Mouse (Mus musculus): ENCODE measurements around the gene Rps28. TPM values are rescaled to one million over a fixed set of nuclear protein-coding genes. Genes with fewer than 3 reads are reported as not detected.
"Not testable (repeated sequence)": the region's sequence is repeated elsewhere in the genome, so short reads cannot be mapped to it uniquely, and the experiment has no call there.

Gene Rps28
- 100 to 1,000 TPM; 686 to 890 (median 782) TPM for total RNA-seq (2022)

DNA sequence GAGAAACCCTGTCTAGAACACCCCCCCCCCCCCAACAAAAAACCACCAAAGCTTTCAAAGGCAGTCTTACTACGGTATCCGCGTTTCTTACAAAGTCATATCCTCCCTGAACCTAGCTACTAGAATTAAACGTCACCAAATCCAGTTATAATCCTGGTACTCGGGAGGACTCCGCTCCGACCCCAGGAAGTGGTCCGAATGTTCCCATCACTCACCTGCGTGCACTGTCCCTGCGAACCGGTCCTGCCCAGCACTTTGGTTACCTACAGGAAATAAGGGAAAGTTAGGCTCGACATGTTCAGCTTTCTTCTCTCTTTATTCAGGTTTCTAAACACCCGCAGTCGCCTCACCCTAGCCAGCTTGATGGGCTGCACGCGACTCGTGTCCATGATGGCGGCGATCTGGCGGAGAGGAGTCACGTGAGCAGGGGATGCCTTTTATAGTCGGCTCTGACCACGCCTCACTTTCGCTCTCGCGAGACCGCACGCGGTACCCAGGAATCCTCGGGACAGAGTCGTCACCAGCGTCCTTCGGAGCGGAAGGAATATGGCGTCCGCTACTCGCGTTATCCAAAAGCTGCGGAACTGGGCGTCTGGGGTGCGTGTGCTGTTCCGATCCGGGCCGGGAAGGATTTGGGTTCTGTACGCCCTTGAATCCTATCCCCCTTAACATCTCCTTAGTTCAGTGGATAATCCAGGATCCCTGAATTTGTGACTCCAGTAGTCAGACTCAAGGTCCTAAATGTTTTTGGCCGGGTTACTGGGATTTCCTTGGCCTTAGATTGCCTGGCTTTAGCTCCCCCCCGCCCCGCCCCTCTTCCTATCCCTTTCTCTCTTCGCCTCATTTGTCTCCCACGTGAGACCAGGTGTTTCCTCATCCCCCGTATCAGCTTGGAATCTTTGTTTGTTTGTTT, at the start of gene Rps28, which contains the start of gene Ndufa7:
TSS of gene Rps28 (minus strand) at position 479 of the 913 bp plus-strand sequence.
TSS of gene Ndufa7 (plus strand) at position 489 of the 913 bp plus-strand sequence.
- peak; percentile 97 to 99 for DNase-seq (ENCODE audit: low spot score in 2 of 2)

DNA sequence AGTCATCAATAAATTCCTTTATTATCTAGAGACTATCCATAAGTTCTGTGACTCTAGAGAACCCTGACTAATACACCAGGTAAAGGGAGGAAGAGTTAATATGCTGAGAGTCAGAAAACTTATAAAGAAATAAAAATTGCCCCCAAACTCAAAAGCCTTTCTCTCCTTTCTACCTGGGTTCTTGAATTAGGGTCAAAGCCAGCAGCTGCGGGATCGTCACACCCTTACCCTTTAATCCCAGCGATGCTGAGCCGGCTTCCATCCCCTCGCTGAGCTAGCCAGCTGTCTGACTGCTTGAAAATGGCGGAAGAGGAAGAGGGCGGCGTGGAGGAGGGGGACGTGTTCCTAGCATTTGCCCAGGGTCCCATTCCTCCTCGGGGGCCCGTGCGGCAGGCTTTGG, 49.2 kb upstream of the Rps28 start, which contains the start of gene Gm7029:
TSS of gene Gm7029 (plus strand) at position 301 of the 400 bp plus-strand sequence.
- not testable (repeated sequence) for DNase-seq (ENCODE audit: low spot score in 2 of 2)

DNA sequence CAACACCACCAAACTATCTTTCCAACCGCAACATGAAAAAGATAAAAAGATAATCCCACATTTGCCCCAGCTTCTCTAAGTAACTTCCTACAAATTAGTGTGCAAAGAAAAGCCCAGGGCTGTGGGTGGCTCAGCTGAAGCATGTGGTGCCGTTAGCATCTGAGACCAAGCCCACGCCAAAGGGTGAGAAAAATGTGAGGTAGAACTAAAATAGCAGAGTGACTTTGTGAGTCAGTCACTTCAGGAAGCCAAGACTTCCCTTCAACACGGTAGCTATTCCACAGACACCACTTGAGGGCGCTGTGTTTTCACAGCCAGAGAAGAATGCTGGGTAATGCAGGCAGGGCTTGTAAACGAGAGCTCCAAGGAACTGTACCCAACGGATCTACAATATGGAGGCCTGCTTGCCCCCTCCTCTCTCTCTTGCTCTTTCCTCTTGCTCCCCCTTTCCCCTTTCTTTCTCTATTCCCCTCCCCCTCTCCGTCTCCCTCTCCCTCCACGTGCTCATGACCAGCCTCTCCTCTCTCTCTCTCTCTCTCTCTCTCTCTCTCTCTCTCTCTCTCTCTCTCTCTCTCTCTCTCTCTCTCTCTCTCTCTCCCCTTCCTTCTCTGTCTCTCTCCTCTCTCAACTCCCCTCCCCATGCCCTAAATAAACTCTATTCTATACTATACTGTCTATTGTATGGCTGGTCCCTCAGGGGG, 41.1 kb upstream of the Rps28 start:
- DNase-seq (ENCODE audit: low spot score in 2 of 2), result peak; percentile 69 to 71

DNA sequence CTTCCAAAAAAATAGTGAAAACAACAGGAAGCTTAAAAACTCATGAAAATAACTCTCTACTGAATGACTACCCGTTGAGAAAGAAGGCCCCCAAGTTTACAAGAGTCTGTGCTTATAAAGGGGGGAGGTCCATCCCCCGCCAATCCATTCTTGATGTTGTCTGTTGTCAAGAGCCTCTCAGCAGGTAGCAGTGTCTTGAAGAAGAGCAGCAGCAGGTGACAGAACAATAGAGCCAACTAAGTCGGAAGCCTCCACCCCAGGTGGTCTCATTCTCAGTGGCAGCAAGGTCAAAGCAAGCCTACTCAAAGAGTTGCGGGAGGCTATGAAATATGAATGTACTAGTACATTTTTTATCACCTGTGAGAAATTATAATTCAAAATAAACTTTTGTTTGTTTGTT, 33.5 kb upstream of the Rps28 start:
- DNase-seq (ENCODE audit: low spot score in 2 of 2), result no peak

DNA sequence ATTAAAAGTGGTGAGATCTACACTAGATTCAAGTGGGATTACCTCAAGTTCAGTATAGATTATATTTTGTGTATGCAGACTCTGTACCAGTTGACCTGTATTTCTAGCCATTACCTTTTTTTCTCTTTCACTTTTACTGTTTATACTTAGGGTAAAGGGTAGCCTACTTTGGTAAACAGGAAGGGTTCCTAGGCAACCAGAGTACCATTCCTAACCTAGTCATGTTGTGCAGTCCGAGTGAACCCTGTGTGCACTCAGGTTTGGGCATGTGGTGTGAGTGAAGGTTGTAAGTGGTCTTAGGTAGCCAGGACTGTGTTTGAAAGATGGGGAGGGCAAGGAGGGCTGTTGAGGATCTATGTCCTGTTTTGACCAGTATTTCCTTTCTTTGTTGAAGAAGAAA, 27.0 kb upstream of the Rps28 start:
- no peak for DNase-seq (ENCODE audit: low spot score in 2 of 2)

DNA sequence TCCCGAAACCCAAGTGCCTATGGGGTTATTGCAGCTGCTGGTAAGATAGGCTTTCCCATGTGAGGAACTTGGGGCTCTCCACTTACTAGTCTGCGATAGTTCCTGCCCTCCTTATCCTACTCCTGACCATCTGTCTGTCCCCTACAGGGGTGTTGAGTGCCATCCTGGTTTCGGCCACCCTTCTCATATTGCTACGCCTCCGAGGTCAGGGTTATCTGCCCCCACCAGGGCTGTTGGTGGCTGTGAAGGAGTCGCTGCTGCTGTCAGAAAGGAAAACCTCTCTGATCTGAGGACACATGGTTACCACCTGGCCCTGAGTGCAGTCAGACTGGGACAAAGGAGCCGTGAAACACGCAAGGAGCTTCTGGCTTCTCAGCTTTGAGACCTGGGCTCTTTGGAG, 23.8 kb upstream of the Rps28 start:
- DNase-seq (ENCODE audit: low spot score in 2 of 2), result no peak

DNA sequence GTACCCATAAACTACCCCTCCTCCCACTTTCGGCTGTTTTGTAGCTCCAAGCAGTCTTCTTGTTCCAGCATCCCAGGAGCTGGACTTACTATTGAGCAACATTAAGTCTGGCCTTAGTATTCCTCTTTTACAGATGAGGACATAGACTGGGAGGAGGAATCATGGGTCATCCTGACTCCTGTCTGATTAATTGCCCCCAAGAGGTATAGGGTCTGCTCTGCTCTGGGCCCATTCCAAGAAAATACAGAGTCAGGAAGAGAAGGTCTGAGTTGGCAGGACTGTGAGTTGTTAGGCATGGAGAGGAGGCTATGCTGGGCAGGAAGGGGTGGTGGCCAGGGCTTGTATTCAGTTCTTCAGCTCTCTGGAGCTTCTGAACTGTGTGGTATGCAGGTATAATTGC, 19.8 kb upstream of the Rps28 start:
- DNase-seq (ENCODE audit: low spot score in 2 of 2), result no peak

DNA sequence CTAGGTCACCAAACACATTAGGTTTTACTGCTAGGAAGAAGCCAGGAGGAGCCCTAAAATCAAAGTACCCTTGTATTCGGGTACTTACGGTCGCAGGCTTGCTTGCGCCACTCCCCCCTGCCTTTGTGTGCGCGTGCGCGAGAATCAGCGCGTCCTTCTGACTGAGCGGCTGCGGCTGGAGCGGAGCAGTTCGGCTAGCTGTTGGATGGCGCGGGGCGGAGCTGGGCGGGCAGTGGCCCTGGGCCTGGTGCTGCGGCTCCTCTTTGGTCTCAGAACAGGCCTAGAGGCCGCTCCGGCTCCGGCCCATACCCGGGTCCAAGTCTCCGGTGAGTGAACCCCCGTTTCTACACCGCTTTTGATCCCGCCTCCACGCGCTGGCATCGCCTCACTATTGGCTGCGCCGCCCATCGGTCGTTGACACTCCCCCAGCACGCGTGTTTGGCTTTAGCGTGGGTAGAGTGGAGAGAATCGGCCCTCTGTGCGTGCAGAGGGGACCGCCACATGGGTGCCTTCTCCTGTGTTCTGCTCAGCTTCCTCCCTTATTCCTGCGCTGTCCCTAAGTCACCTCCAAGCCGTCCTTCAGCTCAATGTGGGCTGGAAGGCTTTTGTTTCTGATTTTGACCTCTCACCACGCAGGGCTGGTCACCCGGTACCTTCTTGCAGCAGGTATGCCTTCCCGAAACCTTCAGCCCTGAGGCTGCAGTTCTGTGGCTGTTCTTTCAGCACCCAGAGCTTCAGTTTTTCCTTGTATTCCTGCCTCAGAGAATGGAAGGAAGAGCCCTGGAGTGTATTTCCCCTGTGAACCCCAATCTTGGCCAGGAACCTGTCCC, 18.8 kb upstream of the Rps28 start, which contains the start of gene Cd320:
TSS of gene Cd320 (plus strand) at position 126 of the 830 bp plus-strand sequence.
- DNase-seq (ENCODE audit: low spot score in 2 of 2), result peak; percentile 90 to 93

DNA sequence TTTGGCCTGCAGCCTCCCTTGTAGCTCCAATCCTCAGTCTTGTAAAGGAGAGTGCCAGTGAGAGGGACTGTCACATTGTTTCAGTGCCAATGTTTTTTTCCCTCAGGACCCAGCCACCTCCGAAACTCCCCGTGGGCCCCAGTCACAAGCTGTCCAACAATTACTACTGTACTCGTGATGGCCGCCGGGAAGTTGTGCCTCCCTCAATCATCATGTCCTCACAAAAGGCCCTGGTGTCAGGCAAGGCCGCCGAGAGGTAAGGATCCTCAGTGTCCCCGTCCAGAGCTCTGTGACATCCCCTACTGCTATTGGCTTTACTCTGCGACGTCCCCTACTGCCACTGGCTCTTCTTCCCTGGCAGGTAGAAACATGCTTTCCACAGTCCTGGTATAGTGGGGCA, 5.2 kb upstream of the Rps28 start:
- DNase-seq (ENCODE audit: low spot score in 2 of 2), result no peak

DNA sequence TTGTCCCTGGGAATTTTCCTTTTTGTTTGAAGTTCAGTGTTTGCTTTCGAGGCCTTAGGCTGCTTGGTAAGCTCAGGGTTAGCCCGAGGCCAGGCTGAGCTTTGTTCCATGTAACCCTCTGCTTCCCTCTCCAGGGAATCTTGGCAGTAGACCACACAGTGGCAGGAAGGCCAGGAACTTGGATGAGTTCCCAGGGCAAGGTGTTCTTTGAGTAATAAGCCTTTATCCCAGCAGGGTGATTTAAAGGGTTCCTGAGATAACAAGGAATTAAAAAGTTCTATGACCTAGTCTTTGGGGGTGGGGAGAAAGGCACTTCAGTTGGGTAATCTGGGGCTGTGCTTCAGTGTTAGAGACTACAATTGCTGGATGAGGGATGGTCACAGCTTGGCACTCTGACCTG, 4.5 kb upstream of the Rps28 start:
- DNase-seq (ENCODE audit: low spot score in 2 of 2), result no peak

DNA sequence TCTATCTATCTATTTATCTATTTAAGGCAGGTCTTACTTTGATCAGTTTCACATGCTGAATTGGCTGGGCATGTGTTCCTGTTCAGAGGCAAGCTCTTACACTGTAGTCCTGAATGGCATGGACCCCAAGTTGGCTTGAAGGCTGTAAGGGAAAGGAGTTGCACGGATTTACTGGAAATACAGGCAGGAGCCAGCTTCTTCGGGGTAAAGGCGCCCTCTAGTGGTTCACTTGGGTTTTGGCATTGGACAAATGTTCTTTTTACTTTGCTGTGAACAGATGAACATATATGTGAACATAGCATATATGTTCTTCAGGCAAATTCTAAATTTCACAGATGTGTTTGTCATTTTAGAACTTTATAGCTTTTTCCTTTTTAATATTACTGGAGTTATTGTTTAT, 2.5 kb upstream of the Rps28 start:
- peak; percentile 49 to 69 for DNase-seq (ENCODE audit: low spot score in 2 of 2)

DNA sequence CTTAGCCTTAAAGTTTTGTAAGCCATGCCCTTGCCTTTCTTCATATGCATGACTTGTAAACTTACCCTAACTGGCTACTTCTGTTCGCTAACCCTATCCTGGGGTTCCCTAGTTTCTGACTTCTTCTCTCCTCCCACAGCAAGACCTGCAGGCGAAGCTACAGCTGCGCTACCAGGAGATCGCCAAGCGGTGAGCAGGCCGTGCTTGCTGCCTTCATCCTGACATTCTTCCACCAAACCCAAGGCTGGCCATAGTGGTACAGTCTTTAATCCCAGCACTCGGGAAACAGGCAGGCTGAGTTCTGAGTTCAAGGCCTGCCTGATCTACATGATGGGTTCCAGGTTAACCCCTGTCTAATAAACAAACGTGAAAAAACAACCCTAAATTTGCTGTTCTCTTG, 1.1 kb upstream of the Rps28 start:
- DNase-seq (ENCODE audit: low spot score in 2 of 2), result no peak

DNA sequence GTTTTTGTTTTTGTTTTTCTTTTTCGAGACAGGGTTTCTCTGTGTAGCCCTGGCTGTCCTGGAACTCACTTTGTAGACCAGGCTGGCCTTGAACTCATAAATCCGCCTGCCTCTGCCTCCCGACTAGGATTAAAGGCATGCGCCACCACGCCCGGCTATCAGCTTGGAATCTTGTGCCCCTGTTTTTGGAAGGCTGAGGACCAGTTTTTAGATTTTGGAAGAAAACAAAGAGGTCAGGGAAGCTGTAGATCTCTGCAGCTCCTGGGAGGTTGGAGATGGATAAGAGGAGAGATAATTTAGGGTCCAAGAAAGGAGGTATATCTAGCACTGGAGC, 602 bp upstream of the Rps28 start:
- DNase-seq (ENCODE audit: low spot score in 2 of 2), result not testable (repeated sequence)

DNA sequence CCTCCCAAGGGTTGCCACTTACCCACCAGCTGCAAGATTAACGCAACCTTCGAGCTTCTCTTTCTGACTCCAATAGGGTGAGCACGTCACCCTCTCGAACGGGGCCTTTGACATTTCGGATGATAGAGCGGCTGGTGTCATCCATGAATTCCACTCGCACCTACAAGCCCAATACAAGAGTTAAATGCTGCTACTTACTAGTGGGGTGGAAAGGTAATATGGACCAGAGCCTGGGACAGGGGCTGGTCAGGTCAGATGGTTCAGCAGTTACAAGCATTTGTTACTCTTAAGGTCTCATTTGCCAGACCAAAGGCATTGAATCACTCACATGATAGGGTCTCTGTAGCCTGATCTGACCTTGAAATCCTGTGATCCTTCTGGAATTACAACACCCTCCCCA, 1.2 kb downstream of the Rps28 start:
- DNase-seq (ENCODE audit: low spot score in 2 of 2), result not testable (repeated sequence)

DNA sequence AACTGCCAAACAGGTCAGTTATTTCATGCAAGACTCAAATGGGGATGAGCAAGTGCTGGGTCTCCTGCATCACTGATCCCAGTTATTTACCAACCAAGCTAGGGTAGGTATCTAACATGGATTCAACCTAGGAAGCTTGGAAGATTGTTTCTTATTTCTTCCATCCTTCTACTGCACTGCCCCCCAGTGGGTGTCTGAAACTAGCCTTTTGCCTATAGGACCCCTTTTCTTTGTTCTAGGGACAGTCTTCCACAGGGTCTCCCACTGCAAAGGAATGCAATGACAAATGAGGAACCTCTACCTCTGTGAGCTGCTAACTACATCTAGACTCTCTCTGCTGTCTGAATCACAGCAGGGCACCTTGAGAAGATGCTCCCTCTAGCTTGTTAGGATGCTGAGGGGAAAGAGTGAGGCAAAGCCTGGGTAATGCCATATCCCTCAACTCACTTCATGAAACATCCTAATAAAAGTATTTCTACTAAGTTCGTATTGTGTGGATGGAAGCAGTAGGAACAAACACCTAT, 1.9 kb downstream of the Rps28 start:
- DNase-seq (ENCODE audit: low spot score in 2 of 2), result no peak

DNA sequence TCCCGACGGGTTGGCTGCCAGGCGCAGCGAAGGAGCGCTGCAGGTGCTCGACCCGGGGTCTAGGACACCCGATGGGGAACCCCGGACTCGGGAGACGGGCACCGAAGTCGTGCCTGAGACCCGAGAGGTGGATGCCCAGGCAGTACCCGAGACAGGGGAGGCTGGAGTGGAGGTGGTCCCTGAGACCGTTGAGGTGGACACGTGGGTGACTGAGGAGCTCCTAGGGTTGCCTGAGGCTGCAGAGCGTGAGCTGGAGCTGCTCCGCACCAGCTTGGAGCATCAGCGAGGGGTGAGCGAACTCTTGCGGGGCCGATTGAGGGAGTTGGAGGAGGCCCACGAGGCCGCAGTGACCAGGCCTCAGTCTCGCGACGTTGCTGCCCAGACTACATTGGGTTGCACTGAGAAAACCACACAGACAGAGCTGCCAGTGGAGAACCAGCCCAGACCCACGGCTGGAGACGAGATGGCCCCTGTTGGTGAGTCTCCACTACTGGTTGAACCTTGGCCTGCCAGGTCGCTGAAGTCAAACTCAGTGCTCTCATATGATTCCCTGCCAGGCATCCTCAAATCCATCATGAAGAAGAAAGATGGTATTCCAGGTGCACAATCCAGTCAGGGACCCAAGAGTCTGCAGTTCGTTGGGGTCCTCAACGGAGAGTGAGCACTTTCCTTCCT, 6.3 kb downstream of the Rps28 start:
- DNase-seq (ENCODE audit: low spot score in 2 of 2), result no peak

DNA sequence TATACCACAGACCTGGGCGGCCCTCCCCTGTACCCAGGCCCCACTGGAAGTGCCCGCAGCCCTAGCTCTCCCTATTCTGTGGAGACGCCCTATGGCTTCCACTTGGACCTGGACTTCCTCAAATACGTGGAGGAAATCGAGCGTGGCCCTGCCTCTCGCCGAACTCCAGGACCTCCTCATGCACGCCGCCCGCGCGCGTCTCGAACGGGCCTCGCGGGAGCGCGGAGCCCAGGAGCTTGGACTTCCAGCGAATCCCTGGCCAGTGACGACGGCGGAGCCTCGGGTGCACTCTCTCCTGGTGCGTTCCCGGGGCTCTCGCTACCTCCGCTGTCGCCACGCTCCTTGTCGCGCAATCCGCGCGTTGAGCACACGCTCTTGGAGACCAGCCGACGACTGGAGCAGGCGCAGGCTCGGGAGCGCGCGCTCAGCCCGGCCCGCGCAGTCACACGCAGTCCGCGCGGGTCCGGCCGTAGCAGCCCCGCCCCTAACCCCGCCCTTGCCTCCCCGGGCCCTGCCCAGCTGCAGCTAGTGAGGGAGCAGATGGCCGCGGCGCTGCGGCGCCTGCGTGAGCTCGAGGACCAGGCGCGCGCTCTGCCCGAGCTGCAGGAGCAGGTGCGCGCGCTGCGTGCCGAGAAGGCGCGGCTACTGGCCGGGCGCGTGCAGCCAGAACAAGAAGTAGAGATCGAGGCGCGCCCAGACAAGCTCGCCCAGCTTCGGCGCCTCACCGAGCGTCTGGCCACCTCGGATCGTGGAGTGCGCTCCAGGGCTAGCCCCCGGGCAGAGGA, 7.0 kb downstream of the Rps28 start:
- peak; percentile 83 to 89 for DNase-seq (ENCODE audit: low spot score in 2 of 2)

DNA sequence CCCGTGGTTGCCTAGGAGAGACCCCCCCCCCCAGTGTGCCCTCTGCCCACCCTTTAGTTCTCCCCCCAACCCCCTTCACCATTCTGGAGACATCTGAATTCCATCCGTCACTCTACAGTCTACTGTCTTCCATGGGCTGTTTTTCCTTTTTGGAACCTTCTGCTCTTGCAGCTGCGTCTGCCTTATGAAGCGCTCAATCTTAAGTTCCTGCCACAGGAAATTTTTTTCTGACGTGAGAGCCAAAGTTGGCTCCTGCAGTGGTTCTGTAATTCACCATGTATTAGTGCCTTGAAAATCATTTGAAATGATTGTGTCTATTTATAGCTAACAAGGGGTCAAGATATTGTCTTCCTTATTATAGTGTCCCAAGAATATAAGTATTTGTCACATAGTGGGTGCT, 7.8 kb downstream of the Rps28 start:
- no peak for DNase-seq (ENCODE audit: low spot score in 2 of 2)

DNA sequence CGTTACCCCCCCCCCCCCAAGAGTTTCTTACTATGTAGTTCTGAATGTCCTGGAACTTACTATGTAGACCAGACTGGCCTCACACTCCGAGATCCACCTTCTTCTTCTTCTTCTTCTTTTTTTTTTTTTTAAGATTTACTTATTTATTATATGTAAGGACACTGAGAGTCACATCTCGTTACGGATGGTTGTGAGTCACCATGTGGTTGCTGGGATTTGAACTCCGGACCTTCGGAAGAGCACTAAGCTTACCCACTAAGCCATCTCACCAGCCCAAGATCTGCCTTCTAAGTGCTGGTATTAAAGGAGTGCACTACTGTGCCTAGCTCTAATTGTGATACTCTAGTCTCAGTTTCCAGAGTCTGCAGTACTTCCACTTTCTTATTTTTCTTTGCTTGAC, 9.0 kb downstream of the Rps28 start:
- no peak for DNase-seq (ENCODE audit: low spot score in 2 of 2)

DNA sequence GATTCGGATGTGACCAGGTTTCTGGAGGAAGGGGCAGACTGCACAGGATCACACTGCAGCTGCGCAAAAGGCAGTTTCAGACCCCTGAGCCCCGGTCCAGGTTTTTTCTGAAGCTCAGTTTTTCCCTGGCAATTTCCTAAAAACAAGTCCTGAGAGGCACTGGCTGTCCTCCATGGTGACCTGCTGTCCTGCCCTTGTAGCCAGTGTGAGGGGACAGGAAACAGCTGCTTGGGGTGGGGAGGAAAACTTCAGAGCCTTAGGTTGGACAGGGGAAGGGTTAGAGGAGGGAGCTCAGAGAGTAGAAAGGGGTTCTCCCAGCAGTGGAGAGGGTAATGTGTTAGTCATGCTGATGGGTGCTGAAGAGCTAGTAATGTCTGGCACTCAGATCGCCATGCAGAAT, 11.4 kb downstream of the Rps28 start:
- no peak for DNase-seq (ENCODE audit: low spot score in 2 of 2)

All from layer of hippocampus, adult 8-10 months (tissue).